Mouse (Mus musculus): ENCODE measurements around the gene Scg5.

- TF ChIP-seq CTCF (IDR thresholded peaks at IDR 0.05) (no peak), EP300 (IDR thresholded peaks at IDR 0.05) (no peak)
Measured at GRCm38 (mm10) chr2:113765885-113766284, 63.0 kb downstream of the Scg5 start.

All from lung, postnatal 0 days (tissue).